Mouse (Mus musculus): Measurements from ENCODE around the gene Ap3b1. TPM values are rescaled to one million over a fixed set of nuclear protein-coding genes. Genes with fewer than 3 reads are reported as not detected.
"Not testable (repeated sequence)": the region's sequence is repeated elsewhere in the genome, so short reads cannot be mapped to it uniquely, and the experiment has no call there.

The Ap3b1 gene
- 76.2 TPM for polyA plus RNA-seq (2021)

- peak; percentile 37 for DNase-seq (ENCODE audit: low read depth, low spot score)
- no peaks in the 10 kb centered on the region for H3K27me3 ChIP-seq
- peak; percentile 93 for ATAC-seq
- in situ Hi-C loops (cut with MboI; ENCODE audit: low pct_unique_long_range_greater_than_20kb): no loop called here
- ChIA-PET CTCF (interaction anchor here (1.3 to 1.4 kb wide), 2 partner anchors 14 to 17 kb away, joined by 3 read pairs; no protein-coding TSS in a partner anchor), POLR2A (interaction anchor here (1.0 kb wide), 1 partner anchor 81 kb away, joined by 7 read pairs; no protein-coding TSS in a partner anchor)
- no peak for TF ChIP-seq CTCF (IDR thresholded peaks at IDR 0.05)
These were observed at the start of gene Ap3b1 for GRCm38 (mm10) chr13:94358401-94359265. Gene Ap3b1 (plus strand): TSS chr13:94358960.

GRCm38 (mm10) chr13:94312812-94313211 lies 45.9 kb upstream of the Ap3b1 start:
- ATAC-seq; in situ Hi-C loops (cut with MboI; ENCODE audit: low pct_unique_long_range_greater_than_20kb); DNase-seq (ENCODE audit: low read depth, low spot score); POLR2A ChIA-PET; CTCF ChIA-PET; H3K27me3 ChIP-seq: not testable (repeated sequence)

GRCm38 (mm10) chr13:94316975-94317511 lies 41.7 kb upstream of the Ap3b1 start:
- ATAC-seq (no peak), DNase-seq (ENCODE audit: low read depth, low spot score) (no peak)
- no peak for TF ChIP-seq CTCF (IDR thresholded peaks at IDR 0.05)
- POLR2A ChIA-PET: no interaction called here
- CTCF ChIA-PET: interaction anchor here (1.7 kb wide), 1 partner anchor 8 kb away, joined by 3 read pairs; no protein-coding TSS in a partner anchor
- in situ Hi-C loops (cut with MboI; ENCODE audit: low pct_unique_long_range_greater_than_20kb): no loop called here
- H3K27me3 ChIP-seq: no peaks in the 10 kb centered on the region

GRCm38 (mm10) chr13:94321094-94321792 lies 37.5 kb upstream of the Ap3b1 start:
- no peaks in the 10 kb centered on the region for H3K27me3 ChIP-seq
- POLR2A ChIA-PET: no interaction called here
- CTCF ChIA-PET: no interaction called here
- no peak for TF ChIP-seq CTCF (IDR thresholded peaks at IDR 0.05)
- no peak for ATAC-seq
- in situ Hi-C loops (cut with MboI; ENCODE audit: low pct_unique_long_range_greater_than_20kb): no loop called here
- DNase-seq (ENCODE audit: low read depth, low spot score): no peak

GRCm38 (mm10) chr13:94322475-94322874 lies 36.3 kb upstream of the Ap3b1 start:
- in situ Hi-C loops (cut with MboI; ENCODE audit: low pct_unique_long_range_greater_than_20kb): no loop called here

GRCm38 (mm10) chr13:94328063-94328462 lies 30.7 kb upstream of the Ap3b1 start:
- TF ChIP-seq CTCF (IDR thresholded peaks at IDR 0.05): no peak
- ATAC-seq: no peak
- ChIA-PET CTCF (interaction anchor here (1.1 kb wide), 1 partner anchor 20 kb away, joined by 4 read pairs; no protein-coding TSS in a partner anchor), POLR2A (interaction anchor here (0.6 kb wide), 1 partner anchor 104 kb away, joined by 3 read pairs; no protein-coding TSS in a partner anchor)
- in situ Hi-C loops (cut with MboI; ENCODE audit: low pct_unique_long_range_greater_than_20kb): loop anchor here (25.0 kb wide), 1 partner anchor 541 kb away; no protein-coding TSS in a partner anchor
- no peak for DNase-seq (ENCODE audit: low read depth, low spot score)
- no peaks in the 10 kb centered on the region for H3K27me3 ChIP-seq

More at GRCm38 (mm10) chr13:94322475-94322874, 36.3 kb upstream of the Ap3b1 start:
- no peaks in the 10 kb centered on the region for H3K27me3 ChIP-seq
- no peak for ATAC-seq
- no peak for TF ChIP-seq CTCF (IDR thresholded peaks at IDR 0.05)
- POLR2A ChIA-PET: no interaction called here
- CTCF ChIA-PET: no interaction called here
- no peak for DNase-seq (ENCODE audit: low read depth, low spot score)

- not testable (repeated sequence) for ATAC-seq; DNase-seq (ENCODE audit: low read depth, low spot score); H3K27me3 ChIP-seq
- ChIA-PET CTCF (interaction anchor here (1.1 kb wide), 1 partner anchor 21 kb away, joined by 4 read pairs; no protein-coding TSS in a partner anchor), POLR2A (interaction anchor here (0.6 kb wide), 2 partner anchors 20 to 105 kb away, joined by 3 to 5 read pairs; no protein-coding TSS in a partner anchor)
- in situ Hi-C loops (cut with MboI; ENCODE audit: low pct_unique_long_range_greater_than_20kb): loop anchor here (25.0 kb wide), 1 partner anchor 542 kb away; no protein-coding TSS in a partner anchor
These were observed 29.8 kb upstream of the Ap3b1 start for GRCm38 (mm10) chr13:94329005-94329404.

GRCm38 (mm10) chr13:94330392-94330979 lies 28.3 kb upstream of the Ap3b1 start:
- POLR2A ChIA-PET: interaction anchor here (0.7 kb wide), 2 partner anchors 29 to 34 kb away, joined by 4 to 5 read pairs; no protein-coding TSS in a partner anchor
- ATAC-seq: no peak
- CTCF ChIA-PET: no interaction called here
- no peak for TF ChIP-seq CTCF (IDR thresholded peaks at IDR 0.05)
- no peak for DNase-seq (ENCODE audit: low read depth, low spot score)
- in situ Hi-C loops (cut with MboI; ENCODE audit: low pct_unique_long_range_greater_than_20kb): loop anchor here (25.0 kb wide), 1 partner anchor 543 kb away; no protein-coding TSS in a partner anchor
- H3K27me3 ChIP-seq: peaks cover 6% of the 10 kb centered on the region

- CTCF ChIA-PET: interaction anchor here (0.6 to 0.8 kb wide), 2 partner anchors 9 to 444 kb away, joined by 3 to 4 read pairs; no protein-coding TSS in a partner anchor
- ATAC-seq: no peak
- H3K27me3 ChIP-seq: peaks cover 38% of the 10 kb centered on the region
- in situ Hi-C loops (cut with MboI; ENCODE audit: low pct_unique_long_range_greater_than_20kb): loop anchor here (25.0 kb wide), 1 partner anchor 551 kb away; no protein-coding TSS in a partner anchor
- POLR2A ChIA-PET: no interaction called here
- peak; percentile 42 for TF ChIP-seq CTCF (IDR thresholded peaks at IDR 0.05)
- no peak for DNase-seq (ENCODE audit: low read depth, low spot score)
These were observed 20.4 kb upstream of the Ap3b1 start for GRCm38 (mm10) chr13:94338357-94338756.

GRCm38 (mm10) chr13:94343192-94343591 lies 15.6 kb upstream of the Ap3b1 start:
- ChIA-PET POLR2A (no interaction called here), CTCF (interaction anchor here (1.1 kb wide), 1 partner anchor 12 kb away, joined by 5 read pairs; no protein-coding TSS in a partner anchor)
- in situ Hi-C loops (cut with MboI; ENCODE audit: low pct_unique_long_range_greater_than_20kb): loop anchor here (25.0 kb wide), 1 partner anchor 556 kb away; no protein-coding TSS in a partner anchor
- TF ChIP-seq CTCF (IDR thresholded peaks at IDR 0.05): peak; percentile 54
- no peak for DNase-seq (ENCODE audit: low read depth, low spot score)
- H3K27me3 ChIP-seq: peaks cover 32% of the 10 kb centered on the region
- no peak for ATAC-seq

- ATAC-seq; POLR2A ChIA-PET; DNase-seq (ENCODE audit: low read depth, low spot score); CTCF ChIA-PET: not testable (repeated sequence)
- in situ Hi-C loops (cut with MboI; ENCODE audit: low pct_unique_long_range_greater_than_20kb): loop anchor here (25.0 kb wide), 1 partner anchor 557 kb away; no protein-coding TSS in a partner anchor
- peaks cover 20% of the 10 kb centered on the region for H3K27me3 ChIP-seq
These were observed 14.2 kb upstream of the Ap3b1 start for GRCm38 (mm10) chr13:94344600-94344999.
